Mouse (Mus musculus) CH12F3 (cell line): ENCODE data around the gene Mxi1.

ENCODE experiments used
- in situ Hi-C: fragments of 300-500 bp; cut with MboI; formaldehyde crosslinking; loops from 2 replicates; pipeline ENCODE4 v1.14.3; 2020; ENCODE audit warnings: low sequenced_read_pairs

Gene Mxi1

DNA sequence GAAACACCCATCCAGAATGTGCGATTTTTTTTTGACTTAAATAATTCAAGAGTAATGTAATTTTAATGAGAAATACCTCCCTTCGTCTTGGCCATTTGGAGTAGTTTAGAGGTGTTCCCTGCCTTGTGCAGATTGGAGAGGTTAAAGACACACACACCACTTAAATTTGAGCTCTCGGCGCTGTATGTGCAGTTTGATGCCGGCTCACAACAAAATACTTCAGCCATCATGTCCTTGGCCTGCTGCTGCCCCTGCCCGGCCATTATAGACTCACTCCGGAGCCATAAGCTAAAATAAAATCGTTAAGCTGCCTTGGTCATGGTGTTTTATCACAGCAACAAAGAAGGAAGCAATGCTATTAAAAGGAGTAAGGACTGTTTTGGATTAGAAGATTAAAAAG is 81.1 kb downstream of the Mxi1 start:
- in situ Hi-C loops = no loop called here

DNA sequence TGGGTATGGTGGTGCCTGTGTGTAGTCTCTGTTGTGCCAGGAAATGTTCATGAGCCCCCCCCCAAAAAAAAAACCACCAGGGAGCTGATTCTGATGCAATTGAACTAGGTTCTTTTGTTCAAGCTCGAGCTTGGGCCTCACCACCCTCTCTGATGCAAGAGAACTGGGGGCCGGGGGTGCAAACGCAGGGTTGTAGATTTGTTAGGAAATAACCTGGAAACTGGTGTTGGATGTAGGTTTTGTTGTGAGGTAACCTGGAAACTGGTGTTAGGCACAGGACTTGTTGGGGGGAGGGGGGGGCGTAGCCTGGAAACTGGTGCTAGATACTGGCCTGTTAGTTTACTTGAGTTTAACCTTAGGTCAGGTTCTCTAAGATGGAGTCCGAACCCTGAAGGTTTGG is 81.5 kb downstream of the Mxi1 start:
- in situ Hi-C loops = no loop called here

DNA sequence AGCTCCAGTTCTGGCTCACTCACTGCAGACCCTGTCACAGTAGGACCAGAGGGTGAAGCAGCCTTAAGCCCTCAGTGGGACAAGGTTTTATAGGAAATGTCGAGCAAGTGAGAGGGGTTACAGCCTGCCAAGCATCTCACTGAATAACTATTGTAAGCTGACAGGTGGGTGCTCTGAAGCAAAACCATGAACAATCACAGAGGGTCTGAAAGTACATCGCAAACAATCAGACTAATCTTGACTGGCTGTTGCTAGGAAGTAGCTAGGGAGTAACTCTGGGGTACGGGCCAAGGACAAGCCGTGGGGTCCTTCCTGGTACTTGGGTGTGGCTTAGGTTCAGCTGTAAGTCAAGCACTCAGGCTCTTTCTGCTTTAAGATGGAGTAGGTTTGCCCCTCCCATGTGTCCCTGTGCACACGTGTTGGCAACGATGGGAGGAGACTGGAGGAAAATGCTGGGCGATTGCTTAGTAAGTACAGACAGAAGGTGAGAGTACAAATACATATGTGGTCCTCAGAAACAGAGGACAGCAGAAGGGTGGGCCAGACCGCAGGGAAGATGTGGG is 82.5 kb downstream of the Mxi1 start:
- in situ Hi-C loops = no loop called here

DNA sequence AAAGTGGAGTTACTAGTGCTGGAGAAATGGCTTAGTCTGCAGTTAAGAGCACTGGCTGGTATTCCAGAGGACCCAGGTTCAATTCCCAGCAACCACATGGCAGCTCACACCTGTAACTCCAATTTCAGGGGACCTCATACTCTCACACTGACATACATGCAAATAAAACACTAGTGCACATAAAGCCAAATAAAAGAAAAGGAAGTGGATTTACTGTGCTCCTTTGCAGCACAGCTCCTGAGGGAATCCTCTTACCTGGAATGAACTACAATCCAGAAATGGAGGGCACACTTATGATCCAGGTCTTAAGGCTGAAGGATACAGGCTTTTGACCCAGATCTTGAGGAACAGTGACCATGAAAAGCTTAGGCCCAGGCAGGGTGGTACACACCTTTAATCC is 83.3 kb downstream of the Mxi1 start:
- in situ Hi-C loops = no loop called here

DNA sequence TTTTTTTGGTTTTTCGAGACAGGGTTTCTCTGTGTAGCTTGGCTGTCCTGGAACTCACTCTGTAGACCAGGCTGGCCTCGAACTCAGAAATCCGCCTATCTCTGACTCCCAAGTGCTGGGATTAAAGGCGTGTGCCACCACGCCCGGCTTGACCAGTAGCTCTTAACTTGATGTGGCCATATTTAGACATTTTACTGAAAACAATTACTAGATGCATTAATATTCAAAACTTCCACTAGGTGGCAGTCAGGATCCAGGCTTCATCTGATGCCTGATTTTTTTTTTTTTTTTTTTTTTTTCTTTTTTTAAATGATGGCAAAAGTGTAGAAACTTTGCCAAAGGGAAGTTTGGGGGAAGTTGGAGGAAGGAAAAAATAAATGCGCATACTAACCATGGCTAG is 84.2 kb downstream of the Mxi1 start:
- in situ Hi-C loops = no loop called here

DNA sequence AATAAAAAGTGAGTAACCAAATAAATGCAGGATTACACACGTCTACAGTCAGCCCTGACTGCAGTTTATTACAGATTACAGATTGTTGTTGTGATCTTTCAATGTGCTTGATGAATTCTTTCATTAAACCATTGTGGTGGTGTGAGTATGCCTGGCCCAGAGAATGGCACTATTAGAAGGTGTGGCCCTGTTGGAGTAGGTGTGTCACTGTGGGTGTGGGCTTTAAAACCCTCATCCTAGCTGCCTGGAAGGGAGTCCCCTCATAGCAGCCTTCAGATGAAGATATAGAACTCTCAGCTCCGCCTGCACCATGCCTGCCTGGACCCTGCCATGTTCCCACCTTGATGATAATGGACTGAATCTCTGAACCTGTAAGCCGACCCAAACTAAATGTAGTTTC is 84.6 kb downstream of the Mxi1 start:
- in situ Hi-C loops = loop anchor here (5.0 kb wide), 1 partner anchor 187 kb away; no protein-coding TSS in a partner anchor

DNA sequence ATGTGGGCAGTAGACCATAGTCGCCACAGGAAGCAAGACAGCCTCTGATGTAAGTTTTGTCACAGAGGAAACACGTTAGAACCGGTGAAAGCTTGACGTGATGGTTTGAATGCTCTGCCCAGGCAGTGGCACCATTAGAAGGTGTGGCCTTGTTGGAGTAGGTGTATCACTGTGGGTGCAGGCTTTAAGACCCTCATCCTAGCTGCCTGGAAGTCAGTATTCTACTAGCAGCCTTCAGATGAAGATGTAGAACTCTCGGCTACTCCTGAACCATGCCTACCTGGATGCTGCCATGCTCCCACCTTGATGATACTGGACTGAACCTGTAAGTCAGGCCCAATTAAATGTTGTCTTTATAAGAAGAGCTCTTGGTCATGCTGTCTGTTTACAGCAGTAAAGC is 85.5 kb downstream of the Mxi1 start:
- in situ Hi-C loops = loop anchor here (5.0 kb wide), 1 partner anchor 186 kb away; no protein-coding TSS in a partner anchor

DNA sequence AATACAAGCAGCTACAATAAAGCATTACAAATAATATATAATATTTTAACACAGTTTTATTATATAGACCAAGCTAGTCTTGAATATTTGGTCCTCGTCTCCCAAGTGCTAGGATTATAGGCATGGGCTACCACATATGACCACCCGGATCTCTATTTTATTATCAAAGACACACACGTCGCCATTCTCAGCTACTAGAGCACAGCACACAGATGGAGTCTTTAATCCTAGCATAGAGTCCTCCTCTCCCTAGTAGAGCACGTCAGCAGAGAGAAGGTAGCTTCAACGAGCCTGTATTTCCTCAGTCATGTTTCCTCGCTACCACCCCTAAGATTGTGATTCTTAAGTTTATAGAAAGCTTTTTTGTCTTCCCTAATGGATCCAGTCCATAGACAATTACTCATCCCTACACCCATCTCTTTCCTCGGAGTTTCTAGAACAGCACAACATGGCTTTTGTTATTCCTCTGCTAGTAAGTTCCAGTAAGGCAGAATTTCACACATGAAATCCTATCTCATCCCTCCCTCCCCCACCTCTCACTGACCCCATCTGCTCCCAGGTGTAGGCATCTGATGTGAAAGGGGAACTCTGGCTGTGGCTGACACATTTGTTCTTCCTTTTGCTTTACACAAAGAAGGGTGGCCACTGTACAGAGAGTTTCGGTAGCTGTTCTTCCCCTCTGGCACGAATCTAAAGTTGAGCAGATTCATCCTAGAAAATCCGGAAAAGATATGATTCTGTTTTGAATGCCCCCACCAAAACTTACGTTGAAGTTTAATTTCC is 87.3 kb downstream of the Mxi1 start:
- in situ Hi-C loops = loop anchor here (5.0 kb wide), 1 partner anchor 185 kb away; no protein-coding TSS in a partner anchor

DNA sequence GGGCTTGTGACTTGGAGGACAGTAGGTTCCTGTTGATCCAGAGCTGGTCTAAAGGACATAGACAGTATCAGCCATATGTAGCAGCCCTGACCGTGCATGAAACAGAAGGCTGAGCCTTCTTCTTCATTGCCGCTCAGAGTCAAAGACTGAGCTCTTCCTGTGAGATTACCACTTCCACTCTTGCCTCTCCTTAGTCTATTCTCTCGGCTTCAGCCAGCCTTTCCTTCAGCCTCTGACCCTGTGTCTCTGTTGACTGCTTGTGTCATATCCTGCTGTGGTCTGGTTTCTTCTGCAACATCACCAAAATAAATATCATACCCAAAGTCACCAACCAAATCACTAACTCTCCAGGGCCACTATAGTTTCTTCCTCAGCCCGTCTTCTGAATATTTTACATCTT is 88.9 kb downstream of the Mxi1 start:
- in situ Hi-C loops = loop anchor here (5.0 kb wide), 1 partner anchor 183 kb away; no protein-coding TSS in a partner anchor

DNA sequence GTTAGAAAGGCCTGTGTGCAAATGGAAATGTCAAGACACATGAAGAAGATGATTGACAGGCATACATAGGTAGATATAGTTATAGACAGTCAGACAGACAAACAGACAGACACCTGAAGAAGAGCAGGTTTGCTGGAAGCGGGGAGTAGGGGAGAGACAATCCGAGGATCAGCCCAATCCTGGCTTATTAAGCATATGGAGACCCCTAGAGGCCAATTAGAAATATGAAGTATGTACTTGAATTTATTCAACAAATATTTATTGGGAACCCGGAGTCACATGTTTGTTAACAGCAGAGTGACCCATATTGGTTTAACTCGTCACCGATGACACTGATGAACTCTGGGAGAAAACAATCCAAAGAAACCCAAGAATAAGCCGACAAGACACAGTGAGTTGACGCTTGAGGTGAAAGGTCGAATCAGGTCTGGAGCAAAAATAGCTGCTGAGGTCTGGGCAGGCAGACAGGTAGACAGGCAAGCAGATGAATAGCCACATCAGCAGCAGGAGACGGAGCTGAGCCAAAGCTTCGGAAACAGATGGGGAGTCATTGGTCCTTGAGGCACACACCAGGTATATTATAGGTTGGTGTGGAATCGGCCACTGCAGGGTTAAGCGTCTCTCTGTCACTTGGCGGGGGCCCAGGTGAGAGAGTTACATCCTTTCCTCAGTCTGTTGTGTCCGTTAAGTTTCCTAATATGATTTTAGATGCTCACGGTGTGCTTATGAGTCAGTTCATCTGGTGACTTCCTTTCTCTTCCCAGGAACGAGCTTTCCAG is 90.2 kb downstream of the Mxi1 start:
- in situ Hi-C loops = no loop called here

DNA sequence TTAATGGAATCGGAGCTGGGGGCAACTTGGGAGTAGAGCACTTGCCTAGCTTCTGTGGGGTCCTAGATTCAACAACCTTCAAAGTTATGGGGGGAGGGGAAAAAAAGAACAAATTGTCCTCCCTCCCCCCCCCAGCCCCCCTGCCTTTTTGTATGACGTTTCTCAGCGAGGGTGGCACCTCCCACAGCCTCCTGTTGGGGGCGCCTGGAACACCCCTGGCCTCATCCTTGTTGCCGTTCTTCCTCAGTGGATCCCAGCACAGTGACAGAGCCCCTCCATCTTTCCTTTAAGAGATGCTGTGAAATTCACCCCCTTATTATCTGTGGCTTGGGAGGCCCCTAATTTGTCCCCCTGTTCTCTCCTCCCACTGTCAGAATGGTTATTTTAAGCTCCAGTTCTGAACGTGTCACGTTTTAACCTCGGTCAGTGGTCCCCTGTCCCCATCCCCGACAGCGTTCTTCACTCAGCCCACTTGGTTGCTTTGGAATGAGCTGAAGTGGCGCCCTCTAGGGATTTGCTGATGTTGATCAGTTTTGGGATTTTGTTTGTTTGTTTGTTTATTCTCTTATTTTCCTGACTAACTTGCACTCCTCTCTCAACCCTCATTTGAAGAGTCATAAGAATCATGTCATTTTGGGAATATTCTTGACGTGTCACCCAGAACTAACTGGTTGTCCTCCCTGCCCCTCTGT is 92.6 kb downstream of the Mxi1 start:
- in situ Hi-C loops = no loop called here

DNA sequence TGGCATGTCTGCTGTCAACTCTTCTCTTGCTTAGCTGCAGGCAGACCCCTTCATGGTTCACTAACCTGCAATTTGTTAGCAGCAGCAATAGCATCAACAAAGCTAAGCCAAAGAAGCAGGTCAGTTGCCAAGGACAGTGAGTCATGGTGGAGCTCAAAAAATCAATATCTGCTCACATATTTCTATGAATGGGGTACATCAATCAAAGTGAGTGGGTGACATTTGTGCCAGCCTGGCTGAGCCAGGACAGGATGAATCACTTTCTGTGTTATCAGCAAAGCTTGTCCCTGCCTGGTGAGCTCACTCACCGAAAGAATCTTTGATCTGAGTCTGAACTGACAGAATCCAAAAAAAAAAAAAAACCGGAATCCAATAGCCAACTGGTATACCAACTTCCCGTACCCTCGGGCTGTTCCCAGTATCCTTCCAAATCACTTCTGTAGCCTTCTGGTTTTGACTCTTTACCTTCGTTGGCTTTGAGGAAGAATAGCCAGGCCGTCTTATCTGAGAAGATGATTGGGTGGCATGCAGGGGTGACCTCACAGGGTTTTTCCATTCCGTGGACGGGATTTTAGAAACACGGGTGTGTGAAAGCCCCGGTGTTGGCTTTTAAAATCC is 94.0 kb downstream of the Mxi1 start:
- in situ Hi-C loops = no loop called here

DNA sequence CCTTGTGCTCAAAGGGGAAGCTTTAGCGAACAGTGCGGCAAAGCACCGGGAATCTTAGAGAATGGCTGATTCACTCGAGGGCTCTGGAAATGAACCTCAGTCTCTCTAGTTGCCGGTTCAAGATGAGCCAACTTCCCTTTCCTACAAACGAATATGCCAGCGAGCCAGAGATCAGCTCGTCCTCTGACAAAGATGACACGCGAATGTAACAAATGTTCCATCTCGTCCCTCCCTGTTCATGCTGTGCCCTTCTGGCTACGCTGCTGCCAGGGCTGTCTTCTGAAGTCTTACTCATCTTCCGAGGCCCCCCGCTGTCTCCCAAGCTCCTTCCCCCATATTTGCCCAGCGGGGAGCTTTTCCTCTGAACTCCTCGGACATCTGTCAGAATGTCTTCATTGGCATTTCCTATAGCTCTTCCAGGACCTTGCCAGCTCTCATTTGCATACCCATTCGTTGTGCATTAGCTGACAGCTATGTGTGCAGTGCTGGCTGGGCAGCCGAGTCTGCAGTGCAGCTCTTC is 94.6 kb downstream of the Mxi1 start:
- in situ Hi-C loops = no loop called here

DNA sequence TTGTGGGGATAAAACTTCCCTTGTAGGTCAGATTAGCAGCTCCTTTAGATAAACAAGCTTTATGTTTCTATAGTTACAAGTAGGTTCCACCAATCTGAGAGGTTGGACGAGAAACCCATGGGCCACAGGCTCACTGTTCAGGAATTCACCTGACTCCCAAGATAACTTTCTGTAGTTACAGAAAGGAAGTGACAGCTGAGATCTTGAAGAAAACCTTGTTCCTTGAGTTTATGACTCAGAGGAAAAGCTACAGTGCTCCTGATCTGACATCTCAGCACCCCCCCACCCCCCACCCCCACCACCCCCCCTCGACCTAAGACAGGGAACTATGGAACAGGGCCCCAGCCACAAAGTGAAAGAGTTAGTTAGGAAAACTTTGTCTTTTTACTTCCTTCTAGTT is 95.5 kb downstream of the Mxi1 start:
- in situ Hi-C loops = no loop called here

DNA sequence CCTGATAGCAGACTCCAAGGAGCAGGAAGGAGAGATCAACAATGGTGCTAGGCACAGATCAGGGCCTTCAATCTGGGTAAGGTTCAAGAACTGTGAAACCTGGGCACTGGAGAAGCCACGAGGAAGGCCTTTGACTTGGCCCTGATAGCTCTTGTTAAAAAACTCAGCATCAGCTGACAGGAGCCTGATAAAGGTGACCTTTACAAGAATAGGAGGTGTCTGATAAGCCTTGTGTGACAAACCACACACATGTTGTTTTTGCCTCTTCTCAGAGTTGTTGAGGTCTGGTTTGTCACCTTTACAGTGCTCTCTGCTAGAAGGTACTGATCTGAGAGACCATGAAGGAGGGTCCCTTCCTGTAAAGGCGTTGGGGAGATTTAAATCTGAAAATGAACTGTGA is 97.0 kb downstream of the Mxi1 start:
- in situ Hi-C loops = no loop called here

DNA sequence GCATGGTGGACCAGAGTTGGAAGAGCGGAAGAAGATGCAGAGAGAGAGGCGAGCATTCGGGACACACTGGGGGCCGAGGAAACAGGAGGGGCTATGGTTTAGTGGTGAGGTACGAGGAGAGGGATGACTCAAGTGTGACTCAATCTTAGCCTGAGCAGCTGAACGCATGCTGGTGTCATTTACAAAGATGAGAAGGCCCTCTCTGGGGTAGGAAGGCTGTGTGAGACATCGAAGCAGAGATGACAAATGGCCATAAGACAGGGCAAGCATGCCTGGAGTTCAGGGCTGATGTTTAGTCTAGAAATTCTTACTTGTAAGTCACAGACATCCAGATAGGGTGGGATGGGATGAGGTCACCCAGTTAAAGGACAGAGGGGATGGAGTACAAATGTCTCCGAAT is 98.1 kb downstream of the Mxi1 start:
- in situ Hi-C loops = no loop called here

DNA sequence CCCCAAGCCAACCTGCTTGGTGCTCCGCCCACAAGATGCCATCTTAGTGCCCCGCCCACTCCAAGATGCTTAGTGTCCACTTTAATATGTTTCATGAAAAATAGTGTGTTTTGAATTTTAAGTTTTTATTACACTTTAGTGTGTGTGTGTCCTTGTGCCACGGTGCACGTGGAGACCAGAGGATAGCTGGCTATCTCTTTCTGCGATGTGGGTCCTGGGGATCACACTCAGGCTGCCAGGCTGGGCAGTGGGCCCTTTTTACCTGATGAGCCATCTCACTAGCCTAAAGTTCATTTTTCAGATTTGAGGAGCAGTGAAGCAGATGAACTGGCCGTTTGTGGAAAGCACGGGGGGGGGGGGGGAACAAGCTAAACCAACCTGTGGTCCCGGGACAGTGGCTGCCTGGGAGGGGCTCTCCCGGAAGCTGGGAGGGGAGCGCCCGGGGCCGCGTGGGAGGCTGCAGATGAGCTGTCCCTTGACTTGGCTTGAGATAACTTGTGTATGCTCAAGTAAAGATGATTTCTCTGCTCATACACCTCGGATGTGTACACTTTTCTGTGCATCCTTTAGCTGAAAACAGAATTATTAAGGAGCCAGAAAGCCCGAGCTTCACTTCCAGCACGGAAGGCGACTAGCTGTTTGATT is 99.5 kb downstream of the Mxi1 start:
- in situ Hi-C loops = no loop called here

DNA sequence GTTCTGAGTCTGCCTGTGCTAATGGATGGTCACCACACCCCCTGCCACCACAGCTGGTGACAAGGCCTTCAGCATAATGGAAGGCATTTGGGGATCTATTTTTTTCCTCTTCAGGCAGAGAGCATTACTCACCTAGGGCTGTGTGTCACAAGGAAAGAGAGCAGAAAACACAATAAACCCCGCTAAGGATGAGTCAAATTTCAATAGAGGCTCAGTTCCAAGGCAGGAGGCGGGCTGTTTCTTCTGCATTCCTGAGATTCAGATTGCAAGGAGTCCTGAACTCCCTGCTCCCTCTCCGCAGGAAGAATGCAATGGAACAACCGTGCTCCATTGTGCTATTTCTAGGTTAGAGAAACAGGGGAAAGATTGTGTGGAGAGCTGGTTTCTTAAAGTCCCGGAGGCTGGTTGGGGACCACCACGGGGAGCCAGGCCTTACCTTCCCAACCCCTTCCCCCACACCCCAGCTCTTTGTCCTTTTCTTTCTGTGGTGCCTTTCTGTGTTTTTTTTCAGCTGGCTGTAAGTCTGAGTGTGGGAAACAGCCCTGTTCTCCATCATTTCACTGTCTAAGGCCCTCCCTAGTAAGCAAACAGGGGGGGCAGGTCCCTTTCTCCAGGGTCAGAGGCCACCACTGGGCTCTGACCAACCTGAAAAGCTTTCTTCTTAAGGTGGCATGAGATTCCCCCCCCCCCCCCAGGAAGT is 102.0 kb downstream of the Mxi1 start:
- in situ Hi-C loops = no loop called here

DNA sequence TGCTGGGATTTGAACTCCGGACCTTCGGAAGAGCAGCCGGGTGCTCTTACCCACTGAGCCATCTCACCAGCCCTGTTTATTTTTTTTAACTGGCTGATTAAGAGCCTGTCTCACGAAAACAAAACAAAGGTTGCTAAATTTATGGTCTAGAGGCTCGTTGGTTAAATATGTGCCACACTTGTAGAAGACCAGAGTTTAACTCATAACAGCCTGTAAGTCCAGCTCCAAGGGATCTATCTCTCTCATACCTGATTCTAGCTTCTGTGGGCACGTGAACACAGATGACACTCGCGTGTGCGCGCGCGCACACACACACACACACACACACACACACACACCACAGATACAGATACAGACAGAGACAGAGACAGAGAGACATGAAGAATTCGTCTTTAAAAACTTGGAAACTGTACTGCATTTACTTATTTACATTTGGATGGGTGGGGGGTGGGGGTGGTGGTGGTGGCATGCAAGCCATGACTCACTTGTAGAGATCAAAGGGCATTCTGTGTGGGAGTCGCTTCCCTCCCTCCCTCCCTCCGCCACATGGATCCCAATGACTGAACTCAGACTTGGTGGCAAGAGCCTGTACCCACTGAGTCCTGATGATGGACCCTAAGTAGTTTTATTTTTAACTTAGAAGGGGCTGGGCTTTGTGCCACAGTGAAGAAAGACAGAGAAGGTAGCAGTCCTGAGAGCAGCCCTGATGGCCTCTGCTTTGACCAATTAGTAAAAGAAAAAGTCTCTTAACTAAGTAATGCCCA is 103.5 kb downstream of the Mxi1 start:
- in situ Hi-C loops = no loop called here
